Mouse (Mus musculus) midbrain, embryonic 14.5 days (tissue): ENCODE measurements at regions not wholly inside any gene's neighbourhood (a gene's known extent, or its start where the extent isn't known, plus 50 kb on each side); places are given as distances from the start of the nearest gene placed in this dataset.

Experiments
- ATAC-seq: fragments of 200-750 bp; cut with Nextera tagmentation; 2 replicates; pipeline ENCODE4 v1.8.0; 2017; ENCODE audit warnings: moderate number of reproducible peaks, moderate library complexity; ENCODE audit not compliant: low FRiP score, low TSS enrichment
- DNase-seq: peaks from one replicate; pipeline ENCODE4 v3.0.0-alpha.2; 2015
- H3K27ac ChIP-seq: fragments of 300-500 bp; sonication (generic); replicated peaks from 2 replicates; pipeline ENCODE4 v1.5.1; 2014; ENCODE audit warnings: mild to moderate bottlenecking, low read depth, low read length, moderate library complexity
- H3K27me3 ChIP-seq: fragments of 300-500 bp; sonication (generic); 2 replicates; pipeline ENCODE4 v1.6.1; 2014; ENCODE audit warnings: low read length, control low read depth, mixed read lengths; ENCODE audit not compliant: control insufficient read depth, insufficient read depth
- H3K36me3 ChIP-seq: fragments of 300-500 bp; sonication (generic); 2 replicates; pipeline ENCODE4 v1.6.1; 2014; ENCODE audit warnings: low read length, control low read depth; ENCODE audit not compliant: control insufficient read depth, insufficient read depth
- H3K4me1 ChIP-seq: fragments of 300-500 bp; sonication (generic); 2 replicates; pipeline ENCODE4 v1.6.1; 2014; ENCODE audit warnings: mild to moderate bottlenecking, antibody characterized with exemption, low read length, control low read depth; ENCODE audit not compliant: control insufficient read depth, insufficient read depth
- H3K4me2 ChIP-seq: fragments of 300-500 bp; sonication (generic); 2 replicates; pipeline ENCODE4 v1.6.1; 2014; ENCODE audit warnings: mild to moderate bottlenecking, low read length, moderate library complexity
- H3K4me3 ChIP-seq: fragments of 300-500 bp; sonication (generic); replicated peaks from 2 replicates; pipeline ENCODE4 v1.5.1; 2014; ENCODE audit warnings: low read depth, low read length
- H3K9ac ChIP-seq: fragments of 300-500 bp; sonication (generic); replicated peaks from 2 replicates; pipeline ENCODE4 v1.6.1; 2014; ENCODE audit warnings: mild to moderate bottlenecking, low read length, moderate library complexity
- H3K9me3 ChIP-seq: fragments of 300-500 bp; sonication (generic); 2 replicates; pipeline ENCODE4 v1.6.1; 2016; ENCODE audit warnings: low read length, control low read depth, mixed read lengths; ENCODE audit not compliant: control insufficient read depth
- WGBS: fragments of 180-500 bp; shearing (Covaris S2); extraction: QIAGEN DNeasy Blood & Tissue Kit; methylation state at CpG from one replicate; pipeline ENCODE4 v1.1.7; 2014; 5-methylcytosine and 5-hydroxymethylcytosine counted together

DNA sequence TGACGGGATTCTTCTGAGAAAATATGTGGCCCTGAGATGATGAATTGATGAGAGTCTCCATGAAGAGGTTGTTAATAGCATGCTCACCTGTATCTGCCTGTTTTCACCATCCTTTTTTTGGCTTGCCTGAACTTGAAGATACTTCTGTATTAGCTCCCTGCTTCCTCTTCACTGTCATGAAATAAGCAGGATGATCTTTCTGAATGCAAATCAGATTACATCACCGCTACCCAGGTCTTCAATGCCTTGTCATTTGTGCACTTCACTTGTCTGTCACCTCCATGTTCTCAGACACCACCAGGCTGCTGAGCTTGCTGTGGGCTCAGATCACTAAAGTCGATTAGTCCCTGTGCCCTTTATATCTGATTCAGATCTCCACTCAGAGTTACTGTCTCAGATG is 146.2 kb upstream of the Nrp1 start:
- no peaks in the 10 kb centered on the region for H3K4me1 ChIP-seq
- no peaks in the 10 kb centered on the region for H3K36me3 ChIP-seq
- no peak for ATAC-seq
- no peak overlapping the region for H3K9ac ChIP-seq
- H3K4me3 ChIP-seq = no peak overlapping the region
- no peaks in the 10 kb centered on the region for H3K27me3 ChIP-seq
- DNase-seq = no peak
- WGBS = 77% methylated on average over 3 of the region's 3 CpGs
- H3K9me3 ChIP-seq = no peaks in the 10 kb centered on the region
- no peak overlapping the region for H3K4me2 ChIP-seq
- no peak overlapping the region for H3K27ac ChIP-seq

DNA sequence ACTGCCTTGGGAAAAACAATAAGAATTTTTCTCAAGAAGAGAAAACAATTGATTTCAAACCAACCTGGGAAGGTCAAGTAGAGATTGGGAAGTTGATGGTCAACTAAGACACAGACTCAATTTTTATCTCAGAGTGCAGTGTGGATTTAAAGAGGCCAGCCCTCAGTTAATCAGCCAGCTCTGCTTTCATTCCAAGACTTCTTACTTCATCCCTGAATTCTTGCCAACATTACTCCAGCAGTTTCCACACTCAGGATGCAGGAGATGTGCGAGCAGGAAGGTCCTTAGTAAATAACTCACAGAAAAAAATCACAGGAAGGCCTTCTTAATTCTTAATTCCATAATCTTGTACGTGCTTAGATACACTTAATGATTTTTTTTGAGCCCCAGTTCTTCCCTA is 144.1 kb upstream of the Nrp1 start:
- H3K36me3 ChIP-seq = no peaks in the 10 kb centered on the region
- H3K4me2 ChIP-seq = no peak overlapping the region
- H3K4me1 ChIP-seq = no peaks in the 10 kb centered on the region
- no peak overlapping the region for H3K4me3 ChIP-seq
- no peaks in the 10 kb centered on the region for H3K27me3 ChIP-seq
- no peak for DNase-seq
- ATAC-seq = no peak
- no peak overlapping the region for H3K27ac ChIP-seq
- H3K9me3 ChIP-seq = no peaks in the 10 kb centered on the region
- H3K9ac ChIP-seq = no peak overlapping the region
- 77% methylated on average over 2 of the region's 2 CpGs for WGBS

- Histone ChIP-seq H3K36me3 (no peaks in the 10 kb centered on the region), H3K4me3 (no peak overlapping the region), H3K9me3 (no peaks in the 10 kb centered on the region), H3K27me3 (no peaks in the 10 kb centered on the region), H3K4me2 (no peak overlapping the region), H3K4me1 (no peaks in the 10 kb centered on the region), H3K9ac (no peak overlapping the region), H3K27ac (no peak overlapping the region)
- ATAC-seq = no peak
- whole genome bisulfite sequencing = 87% methylated on average over 2 of the region's 2 CpGs
- no peak for DNase-seq
Measured at GRCm38 (mm10) chr8:128218886-128219285, 139.5 kb upstream of the Nrp1 start.

DNA sequence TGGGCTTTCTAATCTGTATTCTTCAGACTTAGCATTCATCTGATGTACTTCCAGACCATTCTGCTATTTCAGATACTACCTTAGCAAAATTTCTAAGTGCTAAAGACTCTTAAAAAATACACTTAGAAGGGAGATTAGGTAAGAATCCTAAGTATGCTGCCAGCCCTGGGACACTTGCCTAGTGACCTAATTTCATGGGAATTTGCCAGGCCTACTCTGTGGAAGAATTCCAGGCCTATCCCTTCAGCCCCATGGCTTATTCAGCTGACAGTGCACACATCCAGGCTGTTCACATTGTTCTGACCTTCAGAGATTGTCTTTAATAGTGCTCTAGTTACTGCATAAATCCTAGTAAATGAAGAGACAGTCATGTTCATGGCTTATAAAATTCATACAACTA is 138.9 kb upstream of the Nrp1 start:
- Histone ChIP-seq H3K4me2 (no peak overlapping the region), H3K4me1 (no peaks in the 10 kb centered on the region), H3K9ac (no peak overlapping the region), H3K4me3 (no peak overlapping the region), H3K9me3 (no peaks in the 10 kb centered on the region), H3K27ac (no peak overlapping the region), H3K36me3 (no peaks in the 10 kb centered on the region), H3K27me3 (no peaks in the 10 kb centered on the region)
- ATAC-seq (no peak), DNase-seq (no peak)

GRCm38 (mm10) chr8:128223092-128223491 is 135.3 kb upstream of the Nrp1 start:
- no peak for ATAC-seq
- H3K9me3 ChIP-seq = no peaks in the 10 kb centered on the region
- no peak overlapping the region for H3K27ac ChIP-seq
- H3K4me1 ChIP-seq = no peaks in the 10 kb centered on the region
- H3K4me2 ChIP-seq = no peak overlapping the region
- no peak for DNase-seq
- no peaks in the 10 kb centered on the region for H3K27me3 ChIP-seq
- 86% methylated on average over 1 of the region's 1 CpGs for WGBS
- H3K4me3 ChIP-seq = no peak overlapping the region
- H3K9ac ChIP-seq = no peak overlapping the region
- no peaks in the 10 kb centered on the region for H3K36me3 ChIP-seq

- ATAC-seq (no peak), DNase-seq (no peak)
- H3K4me2 ChIP-seq = no peak overlapping the region
- no peaks in the 10 kb centered on the region for H3K9me3 ChIP-seq
- no peak overlapping the region for H3K4me3 ChIP-seq
- no peaks in the 10 kb centered on the region for H3K27me3 ChIP-seq
- no peaks in the 10 kb centered on the region for H3K36me3 ChIP-seq
- H3K4me1 ChIP-seq = no peaks in the 10 kb centered on the region
- no peak overlapping the region for H3K9ac ChIP-seq
- no peak overlapping the region for H3K27ac ChIP-seq
Measured at GRCm38 (mm10) chr8:128223522-128223921, 134.9 kb upstream of the Nrp1 start.

GRCm38 (mm10) chr8:128225123-128225522 is 133.3 kb upstream of the Nrp1 start:
- H3K9me3 ChIP-seq = no peaks in the 10 kb centered on the region
- H3K9ac ChIP-seq = no peak overlapping the region
- 99% methylated on average over 2 of the region's 2 CpGs for WGBS
- H3K4me3 ChIP-seq = no peak overlapping the region
- no peaks in the 10 kb centered on the region for H3K27me3 ChIP-seq
- H3K4me2 ChIP-seq = no peak overlapping the region
- H3K27ac ChIP-seq = no peak overlapping the region
- no peaks in the 10 kb centered on the region for H3K4me1 ChIP-seq
- H3K36me3 ChIP-seq = no peaks in the 10 kb centered on the region
- DNase-seq (no peak), ATAC-seq (no peak)

DNA sequence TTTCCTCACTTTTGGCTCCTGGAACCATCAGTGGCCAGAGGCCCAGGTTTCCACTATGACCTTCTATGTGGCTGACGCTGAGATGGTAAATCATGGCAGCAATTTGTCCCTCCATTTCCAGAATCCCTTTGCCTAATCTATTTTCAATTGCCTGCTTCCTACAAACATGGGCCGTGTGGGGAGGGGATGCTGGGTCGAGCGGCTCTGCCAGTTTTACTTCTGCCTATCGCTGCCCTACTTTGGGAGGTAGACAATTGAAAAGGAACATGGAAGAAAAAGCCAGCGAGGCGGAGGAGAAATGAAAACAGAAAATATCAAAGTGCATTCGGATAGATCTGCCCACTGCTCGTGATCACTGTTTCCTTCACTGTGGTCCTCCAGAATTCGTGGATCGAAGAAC is 123.3 kb upstream of the Nrp1 start:
- DNase-seq (no peak), ATAC-seq (no peak)
- Histone ChIP-seq H3K36me3 (no peaks in the 10 kb centered on the region), H3K27me3 (no peaks in the 10 kb centered on the region), H3K27ac (no peak overlapping the region), H3K9ac (no peak overlapping the region), H3K4me2 (no peak overlapping the region), H3K4me1 (no peaks in the 10 kb centered on the region), H3K9me3 (no peaks in the 10 kb centered on the region), H3K4me3 (no peak overlapping the region)
- 92% methylated on average over 11 of the region's 11 CpGs for WGBS

GRCm38 (mm10) chr8:128235527-128235926 is 122.9 kb upstream of the Nrp1 start:
- H3K4me2 ChIP-seq = no peak overlapping the region
- no peak overlapping the region for H3K27ac ChIP-seq
- H3K4me1 ChIP-seq = no peaks in the 10 kb centered on the region
- 90% methylated on average over 5 of the region's 5 CpGs for WGBS
- H3K27me3 ChIP-seq = no peaks in the 10 kb centered on the region
- no peaks in the 10 kb centered on the region for H3K9me3 ChIP-seq
- ATAC-seq (no peak), DNase-seq (no peak)
- H3K4me3 ChIP-seq = no peak overlapping the region
- no peaks in the 10 kb centered on the region for H3K36me3 ChIP-seq
- no peak overlapping the region for H3K9ac ChIP-seq
